Mouse (Mus musculus): ENCODE measurements around the gene 4930402F06Rik. TPM values are rescaled to one million over a fixed set of nuclear protein-coding genes. Genes with fewer than 3 reads are reported as not detected.
A peak's percentile ranks its signal among the peaks of the same experiment; 100 is the strongest.

4930402F06Rik gene
- total and polyA plus RNA-seq, 2 experiments from 2014 or later: not detected

GRCm38 (mm10) chr2:35335620-35336019 lies 61.4 kb downstream of the 4930402F06Rik start:
- 13% methylated on average over 7 of the region's 7 CpGs for WGBS
- DNase-seq (no peak), ATAC-seq (no peak)
- Histone ChIP-seq H3K9me3 (ENCODE audit: low read length) (no peaks in the 10 kb centered on the region), H3K36me3 (ENCODE audit: insufficient read depth) (no peaks in the 10 kb centered on the region), H3K4me2 (ENCODE audit: low read depth) (peak overlapping the region; percentile 92), H3K27me3 (ENCODE audit: insufficient read depth, low read length) (no peaks in the 10 kb centered on the region), H3K4me3 (ENCODE audit: low read depth, low read length) (peak overlapping the region; percentile 51; the same call in 1 of the 2 replicates), H3K4me1 (ENCODE audit: insufficient read depth) (0 out of 2 replicates have a peak, but pooled peaks cover 3% of the 10 kb centered on the region), H3K9ac (no peak overlapping the region), H3K27ac (ENCODE audit: low read depth, low read length) (no peak overlapping the region)
- TF ChIP-seq CTCF (IDR thresholded peaks at IDR 0.05; ENCODE audit: low read depth): no peak

GRCm38 (mm10) chr2:35333670-35334069 lies 63.3 kb downstream of the 4930402F06Rik start:
- H3K4me3 ChIP-seq (ENCODE audit: low read depth, low read length): no peak overlapping the region
- DNase-seq (no peak), ATAC-seq (no peak)
- H3K9me3 ChIP-seq (ENCODE audit: low read length): no peaks in the 10 kb centered on the region
- H3K27ac ChIP-seq (ENCODE audit: low read depth, low read length): no peak overlapping the region
- no peak for TF ChIP-seq CTCF (IDR thresholded peaks at IDR 0.05; ENCODE audit: low read depth)
- 0 out of 2 replicates have a peak, but pooled peaks cover 3% of the 10 kb centered on the region for H3K4me1 ChIP-seq (ENCODE audit: insufficient read depth)
- no peak overlapping the region for H3K4me2 ChIP-seq (ENCODE audit: low read depth)
- no peak overlapping the region for H3K9ac ChIP-seq
- H3K27me3 ChIP-seq (ENCODE audit: insufficient read depth, low read length): no peaks in the 10 kb centered on the region
- no peaks in the 10 kb centered on the region for H3K36me3 ChIP-seq (ENCODE audit: insufficient read depth)

- Histone ChIP-seq H3K4me3 (ENCODE audit: low read depth, low read length) (no peak overlapping the region), H3K4me2 (ENCODE audit: low read depth) (no peak overlapping the region), H3K4me1 (ENCODE audit: insufficient read depth) (no peaks in the 10 kb centered on the region), H3K9me3 (ENCODE audit: low read length) (no peaks in the 10 kb centered on the region), H3K27ac (ENCODE audit: low read depth, low read length) (no peak overlapping the region), H3K27me3 (ENCODE audit: insufficient read depth, low read length) (no peaks in the 10 kb centered on the region), H3K9ac (no peak overlapping the region), H3K36me3 (ENCODE audit: insufficient read depth) (no peaks in the 10 kb centered on the region)
- 85% methylated on average over 2 of the region's 2 CpGs for whole genome bisulfite sequencing
- ATAC-seq (no peak), DNase-seq (no peak)
- TF ChIP-seq CTCF (IDR thresholded peaks at IDR 0.05; ENCODE audit: low read depth): no peak
Measured at GRCm38 (mm10) chr2:35331205-35331604, 65.8 kb downstream of the 4930402F06Rik start.

GRCm38 (mm10) chr2:35329061-35329460 lies 67.9 kb downstream of the 4930402F06Rik start:
- H3K27me3 ChIP-seq (ENCODE audit: insufficient read depth, low read length): no peaks in the 10 kb centered on the region
- no peak overlapping the region for H3K4me3 ChIP-seq (ENCODE audit: low read depth, low read length)
- H3K9me3 ChIP-seq (ENCODE audit: low read length): no peaks in the 10 kb centered on the region
- 83% methylated on average over 2 of the region's 2 CpGs for WGBS
- no peak for TF ChIP-seq CTCF (IDR thresholded peaks at IDR 0.05; ENCODE audit: low read depth)
- no peak overlapping the region for H3K4me2 ChIP-seq (ENCODE audit: low read depth)
- no peaks in the 10 kb centered on the region for H3K36me3 ChIP-seq (ENCODE audit: insufficient read depth)
- DNase-seq: no peak
- H3K27ac ChIP-seq (ENCODE audit: low read depth, low read length): no peak overlapping the region
- H3K4me1 ChIP-seq (ENCODE audit: insufficient read depth): no peaks in the 10 kb centered on the region
- ATAC-seq: no peak
- no peak overlapping the region for H3K9ac ChIP-seq

GRCm38 (mm10) chr2:35328064-35328792 lies 68.7 kb downstream of the 4930402F06Rik start:
- WGBS: 32% methylated on average over 11 of the region's 11 CpGs
- no peak overlapping the region for H3K4me3 ChIP-seq (ENCODE audit: low read depth, low read length)
- no peak overlapping the region for H3K4me2 ChIP-seq (ENCODE audit: low read depth)
- H3K27ac ChIP-seq (ENCODE audit: low read depth, low read length): no peak overlapping the region
- H3K27me3 ChIP-seq (ENCODE audit: insufficient read depth, low read length): no peaks in the 10 kb centered on the region
- H3K36me3 ChIP-seq (ENCODE audit: insufficient read depth): no peaks in the 10 kb centered on the region
- no peak for TF ChIP-seq CTCF (IDR thresholded peaks at IDR 0.05; ENCODE audit: low read depth)
- ATAC-seq (no peak), DNase-seq (no peak)
- no peak overlapping the region for H3K9ac ChIP-seq
- H3K4me1 ChIP-seq (ENCODE audit: insufficient read depth): no peaks in the 10 kb centered on the region
- H3K9me3 ChIP-seq (ENCODE audit: low read length): no peaks in the 10 kb centered on the region

GRCm38 (mm10) chr2:35327583-35327982 lies 69.4 kb downstream of the 4930402F06Rik start:
- Histone ChIP-seq H3K27ac (ENCODE audit: low read depth, low read length) (no peak overlapping the region), H3K4me3 (ENCODE audit: low read depth, low read length) (no peak overlapping the region), H3K36me3 (ENCODE audit: insufficient read depth) (no peaks in the 10 kb centered on the region), H3K27me3 (ENCODE audit: insufficient read depth, low read length) (no peaks in the 10 kb centered on the region), H3K4me1 (ENCODE audit: insufficient read depth) (no peaks in the 10 kb centered on the region), H3K4me2 (ENCODE audit: low read depth) (no peak overlapping the region), H3K9ac (no peak overlapping the region), H3K9me3 (ENCODE audit: low read length) (no peaks in the 10 kb centered on the region)
- ATAC-seq (no peak), DNase-seq (no peak)
- WGBS: 62% methylated on average over 10 of the region's 10 CpGs
- TF ChIP-seq CTCF (IDR thresholded peaks at IDR 0.05; ENCODE audit: low read depth): no peak

- H3K4me3 ChIP-seq (ENCODE audit: low read depth, low read length): no peak overlapping the region
- H3K27me3 ChIP-seq (ENCODE audit: insufficient read depth, low read length): no peaks in the 10 kb centered on the region
- H3K9me3 ChIP-seq (ENCODE audit: low read length): no peaks in the 10 kb centered on the region
- WGBS: 69% methylated on average over 1 of the region's 1 CpGs
- no peak overlapping the region for H3K4me2 ChIP-seq (ENCODE audit: low read depth)
- H3K27ac ChIP-seq (ENCODE audit: low read depth, low read length): no peak overlapping the region
- H3K9ac ChIP-seq: no peak overlapping the region
- no peak for TF ChIP-seq CTCF (IDR thresholded peaks at IDR 0.05; ENCODE audit: low read depth)
- 0 out of 2 replicates have a peak, but pooled peaks cover 3% of the 10 kb centered on the region for H3K4me1 ChIP-seq (ENCODE audit: insufficient read depth)
- no peaks in the 10 kb centered on the region for H3K36me3 ChIP-seq (ENCODE audit: insufficient read depth)
- ATAC-seq (no peak), DNase-seq (no peak)
Measured at GRCm38 (mm10) chr2:35326931-35327330, 70.0 kb downstream of the 4930402F06Rik start.

All from forebrain, postnatal 0 days (tissue).